Mouse (Mus musculus) heart, postnatal 0 days (tissue): ENCODE results near the gene Epha5.

Experiments used
- CTCF ChIP-seq: IDR thresholded peaks from 2 replicates; pipeline ENCODE4 v1.5.1; 2016; ENCODE audit warnings: antibody characterized with exemption, control low read depth, low read depth
- EP300 ChIP-seq: IDR thresholded peaks from 2 replicates; pipeline ENCODE4 v1.6.1; 2016; ENCODE audit warnings: antibody characterized with exemption, low read depth

GRCm38 (mm10) chr5:84440232-84440631, 23.1 kb upstream of the Epha5 start:
- TF ChIP-seq CTCF (no peak), EP300 (no peak)
